Mouse (Mus musculus) cerebellum, postnatal 4 days (tissue): ENCODE data around the gene Pick1.
"Not testable (repeated sequence)": the region's sequence is repeated elsewhere in the genome, so short reads cannot be mapped to it uniquely, and the experiment has no call there.

ENCODE experiments used
- DNase-seq, 2 experiments: peaks; one replicate each; pipeline ENCODE4 v3.0.0; 2022; ENCODE audit warnings: low spot score in 2 of 2, mixed read lengths in 1 of 2

Pick1 gene

GRCm38 (mm10) chr15:79225780-79226179, 3.2 kb upstream of the Pick1 start:
- DNase-seq: not testable (repeated sequence)

DNA sequence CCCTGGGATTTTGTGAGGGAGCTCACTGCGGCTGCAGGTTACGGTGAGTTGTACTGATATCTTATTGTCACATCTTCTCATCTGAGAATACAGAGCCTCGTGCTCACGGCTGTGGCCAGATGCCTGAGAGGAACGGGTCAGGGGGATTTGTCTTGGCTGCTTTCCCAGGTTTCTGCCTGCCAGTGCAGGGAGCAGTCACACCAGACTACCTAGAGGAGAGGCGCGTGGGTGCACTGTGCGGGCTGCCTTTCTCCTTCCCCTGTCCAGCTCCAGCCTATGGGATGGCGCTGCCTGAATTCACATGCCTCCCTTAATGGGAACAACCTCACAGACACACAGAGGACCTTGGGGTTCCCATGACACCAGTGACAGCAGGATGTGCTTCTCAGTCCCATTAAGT, 6.3 kb downstream of the Pick1 start:
- DNase-seq: no peak

DNA sequence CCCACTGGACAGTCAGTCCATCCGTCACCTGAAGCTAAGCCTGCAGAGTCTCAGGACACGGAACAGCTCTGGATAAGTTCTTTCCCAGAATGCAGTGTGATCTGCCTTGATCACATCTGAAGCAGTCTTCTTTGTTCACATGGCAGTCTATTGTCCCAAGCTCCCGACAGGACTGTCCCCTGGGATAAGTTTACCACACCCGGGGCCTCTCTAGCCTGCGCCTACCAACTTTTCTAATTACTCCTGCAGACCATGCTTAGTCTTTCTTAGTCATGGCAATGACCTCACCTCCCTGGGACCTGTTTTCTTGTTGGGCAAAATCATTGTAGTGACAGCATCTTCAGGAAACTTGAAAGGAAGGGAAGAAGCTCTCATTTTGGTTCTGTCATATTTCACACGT, 9.1 kb downstream of the Pick1 start:
- no peak for DNase-seq

GRCm38 (mm10) chr15:79242574-79243233, 13.7 kb downstream of the Pick1 start:
- no peak for DNase-seq

DNA sequence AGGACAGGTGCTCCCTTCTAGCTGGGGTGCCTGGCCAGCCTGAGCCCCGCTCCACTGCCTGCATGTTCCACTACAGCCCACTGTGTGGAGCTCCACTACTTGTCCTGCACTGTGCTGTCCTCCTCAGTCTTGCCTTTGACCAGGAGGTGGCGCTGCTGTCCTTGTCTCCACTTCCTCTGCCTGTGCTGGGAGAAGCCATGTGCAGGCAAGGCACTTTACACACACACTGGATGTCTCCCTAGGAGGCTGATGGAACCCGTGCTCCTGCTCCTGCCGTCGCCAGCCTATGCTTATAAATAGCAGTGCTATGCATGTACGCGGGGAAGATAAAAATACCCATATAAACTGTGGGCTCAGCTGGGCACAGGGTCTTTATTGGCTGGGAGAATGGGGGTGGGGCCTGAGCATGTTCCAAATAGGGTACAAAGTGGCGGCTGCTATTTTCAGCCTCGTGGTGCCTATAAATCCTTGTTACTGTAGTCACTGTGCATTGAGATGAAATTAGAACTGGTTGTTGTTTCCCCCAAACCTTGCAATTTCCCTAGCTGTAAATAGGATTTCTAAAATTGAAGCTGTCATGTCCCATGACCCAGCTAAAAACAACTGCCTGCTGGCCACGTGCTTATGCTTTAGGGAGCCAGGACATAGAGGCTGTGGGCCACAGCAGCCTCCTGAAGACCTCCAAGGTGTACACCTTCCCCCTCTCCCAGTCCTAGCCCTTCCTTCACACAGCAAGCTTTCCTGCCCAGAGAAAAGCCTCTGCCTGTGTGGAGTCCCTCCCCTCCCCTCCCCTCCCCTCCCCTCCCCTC, 14.5 kb downstream of the Pick1 start:
- DNase-seq: peak; percentile 97

DNA sequence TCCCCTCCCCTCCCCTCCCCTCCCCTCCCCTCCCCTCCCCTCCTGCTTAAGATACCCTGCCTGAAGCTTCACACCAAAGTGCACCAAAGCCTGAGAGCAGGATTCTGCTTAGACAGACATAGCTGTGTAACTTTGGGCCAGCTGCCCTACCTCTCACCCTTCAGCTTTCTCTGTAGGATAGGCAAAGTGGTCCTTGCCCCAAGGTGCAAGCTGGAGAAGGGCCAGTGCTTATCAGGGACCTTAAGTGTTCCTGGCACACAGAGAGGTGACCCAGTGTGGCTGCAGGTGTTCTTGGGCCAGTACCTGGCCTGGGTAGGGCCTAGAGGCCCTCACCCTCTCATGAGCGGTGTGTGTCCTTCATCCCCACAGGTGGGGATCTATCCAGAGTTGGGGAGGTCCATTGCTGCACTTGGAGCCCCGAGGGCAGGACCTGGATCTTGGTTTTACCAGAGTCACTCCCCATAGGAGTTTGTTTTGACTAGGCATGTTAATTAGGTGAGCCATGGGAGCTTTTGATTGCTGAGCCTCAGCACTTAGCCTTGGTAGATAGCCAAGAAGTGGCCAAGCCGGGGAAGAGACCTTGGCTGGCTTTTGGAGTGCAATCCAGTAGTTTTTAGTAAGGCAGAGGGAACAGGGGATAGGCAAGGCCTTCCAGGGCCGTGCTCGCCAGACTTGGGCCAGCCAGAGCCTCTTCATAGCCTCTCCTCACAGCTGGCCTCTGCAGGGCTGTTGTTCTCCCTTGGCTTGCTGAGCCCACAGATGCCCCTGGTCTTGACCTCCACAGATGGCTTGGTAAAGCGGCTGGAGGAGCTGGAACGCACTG, 15.3 kb downstream of the Pick1 start:
- no peak for DNase-seq

DNA sequence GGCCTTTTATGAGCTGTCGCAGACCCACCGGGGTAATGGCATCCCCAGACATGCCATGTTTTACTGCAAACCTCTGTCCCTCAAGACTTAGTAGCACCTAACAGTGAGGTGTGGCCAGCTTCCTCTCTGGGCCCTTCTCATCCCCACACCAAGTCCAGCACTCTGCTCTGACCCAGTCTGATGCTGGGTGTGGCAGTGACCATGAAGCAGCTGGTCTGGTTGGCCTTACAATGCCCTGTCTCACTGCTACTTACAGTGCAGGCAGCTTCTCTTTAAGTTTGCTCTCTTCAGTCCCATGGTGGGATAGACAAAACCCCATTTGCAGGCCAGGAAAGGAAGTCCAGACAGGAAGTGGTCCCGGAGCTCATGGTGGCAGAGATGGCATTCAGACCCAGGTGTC, 16.3 kb downstream of the Pick1 start:
- DNase-seq: no peak

- DNase-seq: no peak
Measured at GRCm38 (mm10) chr15:79250236-79250635, 21.3 kb downstream of the Pick1 start.

- DNase-seq: no peak
Measured at GRCm38 (mm10) chr15:79251168-79251567, 22.2 kb downstream of the Pick1 start.

DNA sequence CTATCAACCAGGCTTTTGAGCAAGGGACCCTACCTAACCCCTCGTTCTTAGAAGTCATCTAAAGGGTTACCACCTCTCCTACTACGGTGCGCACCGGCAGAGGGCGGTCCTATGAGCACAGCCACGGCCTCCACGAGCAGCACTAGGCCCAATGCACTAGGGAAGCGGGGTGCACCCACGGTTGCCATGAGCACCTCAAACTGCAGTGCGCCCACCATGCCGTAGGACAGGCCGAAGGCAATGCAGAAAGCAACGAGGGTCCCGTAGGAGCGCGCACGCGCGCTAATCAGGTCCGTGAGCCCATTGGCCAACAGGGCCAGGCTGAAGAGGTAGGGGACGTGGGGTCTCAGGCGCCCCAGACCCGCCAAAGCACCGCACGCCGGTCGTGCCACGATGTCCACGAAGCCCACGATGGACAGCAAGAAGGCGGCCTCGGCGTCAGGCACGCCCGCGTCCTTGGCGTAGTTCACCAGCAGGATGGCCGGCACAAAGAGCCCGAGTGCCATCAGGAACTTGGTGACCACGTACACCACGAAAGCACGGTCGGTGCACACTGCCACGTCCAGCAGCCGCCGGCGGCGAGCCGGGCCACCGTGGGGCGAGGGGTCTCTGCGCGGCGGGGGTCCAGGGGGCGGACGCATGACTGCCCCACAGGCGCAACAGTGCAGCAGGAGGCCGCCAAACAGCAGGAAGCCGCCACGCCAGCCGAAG, 23.0 kb downstream of the Pick1 start:
- peak in 1 of 2 experiments; percentile 25 for DNase-seq

DNA sequence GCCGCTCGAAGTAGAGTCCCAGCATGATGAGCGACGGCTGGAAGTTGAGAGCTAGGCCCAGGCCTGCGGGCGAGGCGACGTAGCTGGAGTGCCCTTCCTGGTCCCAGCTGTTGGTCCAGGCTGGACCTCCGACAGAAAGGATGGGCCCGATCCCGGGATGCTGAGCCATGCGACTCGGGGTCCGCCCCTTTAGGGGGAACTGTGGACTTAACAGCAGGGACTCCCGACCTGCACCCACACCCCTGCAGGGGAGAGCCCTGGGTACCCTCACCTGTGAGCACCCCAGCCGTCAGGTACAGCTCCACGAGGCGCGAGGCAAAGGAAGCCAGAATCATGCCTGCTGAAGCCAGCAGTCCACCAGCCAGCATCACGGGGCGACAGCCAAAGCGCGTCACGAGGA, 23.6 kb downstream of the Pick1 start:
- DNase-seq: no peak

DNA sequence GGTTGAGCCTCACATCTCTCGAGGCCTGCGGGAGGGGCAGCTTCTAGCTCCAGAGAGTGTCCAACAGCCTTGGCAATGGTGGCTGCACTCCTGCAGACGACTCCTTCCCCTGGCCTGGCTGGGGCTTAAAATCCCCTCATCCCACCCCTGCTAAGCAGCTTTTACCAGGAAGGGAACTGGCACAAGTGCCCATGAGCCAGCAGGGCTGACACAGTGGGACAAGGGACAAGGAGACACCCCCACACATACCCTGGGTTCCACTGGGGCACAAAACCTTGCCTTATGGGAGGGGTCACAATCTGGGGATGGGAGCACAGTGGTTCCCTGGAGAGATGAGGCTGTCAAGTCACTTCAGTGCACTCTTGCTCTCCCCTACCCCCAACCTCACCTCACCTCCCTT, 25.7 kb downstream of the Pick1 start, which contains the start of gene Slc16a8:
Slc16a8 (minus strand) TSS at position 101 of the 400 bp plus-strand sequence.
- DNase-seq: no peak

GRCm38 (mm10) chr15:79258521-79258920, 29.5 kb downstream of the Pick1 start:
- DNase-seq: no peak

DNA sequence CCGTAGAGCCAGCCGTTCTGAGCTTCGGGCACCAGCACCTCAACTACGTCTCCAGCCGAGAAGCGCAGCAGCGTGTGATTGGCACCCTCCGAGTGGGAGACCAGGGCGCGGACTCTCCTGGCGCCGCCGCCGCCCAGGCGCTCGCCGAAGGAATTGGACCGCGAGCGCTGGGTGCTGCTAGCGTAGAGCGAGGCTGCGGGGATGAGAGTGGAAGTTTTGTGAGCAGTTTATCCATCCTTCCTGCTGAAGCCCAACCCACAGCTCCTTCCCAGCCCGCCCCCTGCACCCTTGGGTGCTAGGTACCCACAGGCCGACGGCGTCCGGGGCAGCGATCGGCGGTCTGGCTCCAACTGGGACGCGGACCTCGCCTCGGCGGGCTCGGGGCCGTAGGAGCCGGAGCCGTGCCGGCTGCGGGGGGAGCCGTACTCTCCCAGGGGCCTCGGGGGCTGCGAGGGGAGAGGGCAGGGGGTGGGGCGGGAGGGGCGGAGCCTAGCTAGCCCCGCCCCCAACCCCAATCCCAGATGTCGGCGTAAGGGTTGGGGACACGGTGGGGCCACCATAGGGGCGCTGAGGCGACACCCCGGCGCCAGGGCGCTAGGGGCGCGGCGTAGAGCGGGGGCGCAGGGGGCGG, 32.2 kb downstream of the Pick1 start:
- DNase-seq: no peak

DNA sequence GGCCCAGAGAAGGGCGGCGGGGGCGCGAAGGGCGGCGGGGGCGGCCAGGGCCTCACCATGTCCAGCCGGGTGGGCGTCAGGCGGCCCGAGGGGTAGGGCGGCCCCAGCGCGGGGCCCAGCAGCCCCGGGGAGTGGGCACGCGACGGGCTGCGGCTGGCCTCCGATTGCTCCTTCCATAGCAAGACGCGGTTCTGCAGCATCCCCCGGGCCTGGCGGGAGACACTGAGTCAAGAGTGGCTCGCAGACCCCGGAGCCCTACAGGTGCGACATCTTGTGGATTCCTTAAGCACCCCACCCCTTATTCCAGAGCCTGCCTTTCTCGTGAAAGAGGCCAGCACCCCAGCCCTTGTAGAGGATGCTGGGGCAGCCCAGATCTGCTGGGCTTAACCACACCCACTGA, 32.8 kb downstream of the Pick1 start:
- no peak for DNase-seq

- DNase-seq: no peak
Measured at GRCm38 (mm10) chr15:79262375-79262774, 33.4 kb downstream of the Pick1 start.

DNA sequence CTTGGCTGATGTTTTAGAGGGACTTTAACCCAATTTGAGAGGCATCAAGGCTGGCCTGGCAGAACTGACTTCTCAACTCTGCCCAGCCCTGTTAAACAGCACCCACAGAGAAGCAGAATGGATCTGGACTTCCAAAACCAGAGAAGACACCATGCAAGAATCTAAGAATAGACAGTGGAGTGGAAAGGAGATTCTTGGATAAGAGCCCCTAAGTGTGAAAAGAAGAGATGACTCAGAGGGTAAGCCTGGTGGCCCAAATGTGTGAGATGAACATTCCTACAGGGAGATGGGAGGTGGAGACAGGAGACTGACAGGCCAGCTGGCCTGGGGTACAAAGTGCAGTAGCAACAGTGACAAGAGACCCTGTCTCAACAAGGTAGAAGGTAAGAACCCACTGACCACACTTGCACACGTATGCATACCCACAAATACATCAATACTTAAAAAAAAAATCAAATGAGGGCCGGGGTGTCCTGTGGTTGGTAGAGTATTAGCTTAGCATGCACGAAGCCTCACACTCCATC, 33.9 kb downstream of the Pick1 start:
- no peak for DNase-seq

DNA sequence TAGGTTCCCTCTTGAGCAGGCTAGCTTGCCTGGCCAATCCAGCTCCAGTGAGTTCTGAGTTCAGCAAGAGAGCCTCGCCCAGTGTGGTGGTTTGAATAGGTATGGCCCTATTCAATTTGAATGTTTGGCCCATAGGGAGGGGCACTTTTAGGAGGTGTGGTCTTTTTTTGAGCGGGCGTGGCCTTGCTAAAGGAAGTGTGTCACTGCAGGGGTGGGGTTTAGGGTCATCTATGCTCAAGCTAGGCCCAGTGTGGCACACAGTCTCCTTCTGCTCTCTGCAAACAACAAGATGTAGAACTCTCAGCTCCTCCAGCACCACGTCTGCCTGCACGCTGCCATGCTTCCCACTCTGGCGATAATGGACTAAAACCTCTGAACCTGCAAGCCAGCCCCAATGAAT, 34.8 kb downstream of the Pick1 start:
- DNase-seq: no peak

- DNase-seq: no peak
Measured at GRCm38 (mm10) chr15:79265384-79265783, 36.4 kb downstream of the Pick1 start.

- DNase-seq: no peak
Measured at GRCm38 (mm10) chr15:79268521-79268920, 39.5 kb downstream of the Pick1 start.
